Mouse (Mus musculus): ENCODE measurements at regions not wholly inside any gene's neighbourhood (a gene's known extent, or its start where the extent isn't known, plus 50 kb on each side); places are given as distances from the start of the nearest gene placed in this dataset.

- Histone ChIP-seq H3K4me3 (ENCODE audit: low read depth, low read length) (no peak overlapping the region), H3K27ac (ENCODE audit: insufficient read depth, low read length) (no peak overlapping the region), H3K27me3 (ENCODE audit: control insufficient read depth, insufficient read depth, low read length, poor library complexity, severe bottlenecking) (no peaks in the 10 kb centered on the region), H3K4me1 (ENCODE audit: control insufficient read depth, insufficient read depth, low read length) (no peaks in the 10 kb centered on the region), H3K9me3 (replicated peaks; ENCODE audit: control insufficient read depth, insufficient read depth, low read length, poor library complexity, severe bottlenecking) (no peaks in the 10 kb centered on the region), H3K36me3 (ENCODE audit: control insufficient read depth, insufficient read depth, low read length, poor library complexity, severe bottlenecking) (no peaks in the 10 kb centered on the region), H3K9ac (ENCODE audit: low read depth, poor library complexity, severe bottlenecking) (no peak overlapping the region)
- no peak for TF ChIP-seq POLR2A (IDR thresholded peaks at IDR 0.05; ENCODE audit: insufficient read depth, low read length)
- no peak for TF ChIP-seq EP300 (IDR thresholded peaks at IDR 0.05; ENCODE audit: insufficient read depth, low read depth, low read length)
- no peak for TF ChIP-seq CTCF (IDR thresholded peaks at IDR 0.05; ENCODE audit: low read depth, low read length)
These were observed 538.9 kb downstream of the Fat4 start for GRCm38 (mm10) chr3:39425643-39426016.

DNA sequence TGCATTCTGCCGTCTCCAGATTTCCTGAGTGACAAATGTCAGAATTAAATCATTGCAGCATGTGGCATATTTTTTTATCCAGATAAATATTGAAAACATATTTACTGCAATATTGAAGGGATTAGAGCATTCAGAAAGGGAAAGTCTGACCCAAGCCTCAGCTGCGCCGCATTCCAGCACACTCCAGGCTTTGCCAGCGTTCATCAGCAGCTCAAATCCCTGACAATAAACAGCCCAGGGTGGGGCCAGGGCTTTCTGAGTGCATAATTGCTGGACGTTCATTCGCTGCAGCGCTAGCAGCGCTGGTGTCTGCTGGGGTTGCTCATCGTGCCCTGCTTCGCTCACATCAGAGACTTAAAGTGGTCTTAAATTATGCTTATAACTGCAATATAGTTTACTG is 556.6 kb downstream of the Fat4 start:
- TF ChIP-seq EP300 (IDR thresholded peaks at IDR 0.05; ENCODE audit: insufficient read depth, low read depth, low read length): no peak
- TF ChIP-seq CTCF (IDR thresholded peaks at IDR 0.05; ENCODE audit: low read depth, low read length): no peak
- no peak for TF ChIP-seq POLR2A (IDR thresholded peaks at IDR 0.05; ENCODE audit: insufficient read depth, low read length)
- Histone ChIP-seq H3K36me3 (ENCODE audit: control insufficient read depth, insufficient read depth, low read length, poor library complexity, severe bottlenecking) (no peaks in the 10 kb centered on the region), H3K27me3 (ENCODE audit: control insufficient read depth, insufficient read depth, low read length, poor library complexity, severe bottlenecking) (no peaks in the 10 kb centered on the region), H3K9ac (ENCODE audit: low read depth, poor library complexity, severe bottlenecking) (no peak overlapping the region), H3K27ac (ENCODE audit: insufficient read depth, low read length) (no peak overlapping the region), H3K4me1 (ENCODE audit: control insufficient read depth, insufficient read depth, low read length) (no peaks in the 10 kb centered on the region), H3K4me3 (ENCODE audit: low read depth, low read length) (no peak overlapping the region), H3K9me3 (replicated peaks; ENCODE audit: control insufficient read depth, insufficient read depth, low read length, poor library complexity, severe bottlenecking) (peaks cover 17% of the 10 kb centered on the region; the same call in 1 of the 2 replicates)

- no peak for TF ChIP-seq CTCF (IDR thresholded peaks at IDR 0.05; ENCODE audit: low read depth, low read length)
- no peak for TF ChIP-seq EP300 (IDR thresholded peaks at IDR 0.05; ENCODE audit: insufficient read depth, low read depth, low read length)
- TF ChIP-seq POLR2A (IDR thresholded peaks at IDR 0.05; ENCODE audit: insufficient read depth, low read length): no peak
These were observed 568.9 kb downstream of the Fat4 start for GRCm38 (mm10) chr3:39455650-39456049.

DNA sequence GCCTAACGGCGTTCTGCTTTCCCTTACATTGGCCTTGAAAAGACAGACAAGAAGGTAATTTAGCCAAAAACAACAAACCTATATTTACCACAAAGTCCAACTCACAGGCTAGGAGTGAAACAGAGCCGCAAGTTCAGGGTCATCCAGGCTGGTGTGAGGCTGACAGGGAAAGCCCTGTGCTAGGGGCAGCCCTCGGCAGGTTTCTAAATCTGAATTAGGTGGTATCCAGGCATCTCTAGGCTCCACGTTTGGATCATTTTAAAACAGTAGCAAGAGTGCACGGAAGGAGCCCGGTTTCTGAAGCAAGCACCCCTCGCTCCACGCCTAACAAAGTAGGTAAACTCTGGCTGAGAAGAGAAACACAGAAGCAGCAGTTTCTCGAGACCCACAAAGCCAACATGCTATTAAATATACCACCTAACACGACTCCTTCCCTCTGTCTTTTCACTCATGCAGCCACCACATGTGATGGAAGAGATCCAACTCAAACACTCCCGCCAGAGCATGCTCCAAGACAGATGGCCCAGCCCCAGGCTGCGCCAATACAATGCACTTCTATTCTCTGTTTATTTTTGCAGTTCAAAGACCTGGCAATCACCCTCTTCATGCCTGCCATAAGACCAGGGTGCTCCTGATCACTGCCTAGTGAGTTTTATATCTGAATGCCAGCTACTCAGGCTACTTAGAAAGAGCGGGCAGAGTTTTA is 573.6 kb downstream of the Fat4 start:
- H3K4me1 ChIP-seq (ENCODE audit: control insufficient read depth, insufficient read depth, low read length): no peaks in the 10 kb centered on the region
- no peaks in the 10 kb centered on the region for H3K9me3 ChIP-seq (replicated peaks; ENCODE audit: control insufficient read depth, insufficient read depth, low read length, poor library complexity, severe bottlenecking)
- no peak overlapping the region for H3K4me3 ChIP-seq (ENCODE audit: low read depth, low read length)
- H3K9ac ChIP-seq (ENCODE audit: low read depth, poor library complexity, severe bottlenecking): no peak overlapping the region
- no peaks in the 10 kb centered on the region for H3K27me3 ChIP-seq (ENCODE audit: control insufficient read depth, insufficient read depth, low read length, poor library complexity, severe bottlenecking)
- no peak overlapping the region for H3K27ac ChIP-seq (ENCODE audit: insufficient read depth, low read length)
- no peak for TF ChIP-seq CTCF (IDR thresholded peaks at IDR 0.05; ENCODE audit: low read depth, low read length)
- no peak for TF ChIP-seq POLR2A (IDR thresholded peaks at IDR 0.05; ENCODE audit: insufficient read depth, low read length)
- TF ChIP-seq EP300 (IDR thresholded peaks at IDR 0.05; ENCODE audit: insufficient read depth, low read depth, low read length): no peak
- no peaks in the 10 kb centered on the region for H3K36me3 ChIP-seq (ENCODE audit: control insufficient read depth, insufficient read depth, low read length, poor library complexity, severe bottlenecking)

More at GRCm38 (mm10) chr3:39455650-39456049, 568.9 kb downstream of the Fat4 start:
- H3K9me3 ChIP-seq (replicated peaks; ENCODE audit: control insufficient read depth, insufficient read depth, low read length, poor library complexity, severe bottlenecking): no peaks in the 10 kb centered on the region
- H3K4me1 ChIP-seq (ENCODE audit: control insufficient read depth, insufficient read depth, low read length): no peaks in the 10 kb centered on the region
- no peaks in the 10 kb centered on the region for H3K27me3 ChIP-seq (ENCODE audit: control insufficient read depth, insufficient read depth, low read length, poor library complexity, severe bottlenecking)
- H3K9ac ChIP-seq (ENCODE audit: low read depth, poor library complexity, severe bottlenecking): no peak overlapping the region
- H3K36me3 ChIP-seq (ENCODE audit: control insufficient read depth, insufficient read depth, low read length, poor library complexity, severe bottlenecking): no peaks in the 10 kb centered on the region
- H3K4me3 ChIP-seq (ENCODE audit: low read depth, low read length): no peak overlapping the region
- no peak overlapping the region for H3K27ac ChIP-seq (ENCODE audit: insufficient read depth, low read length)

- Histone ChIP-seq H3K9ac (ENCODE audit: low read depth, poor library complexity, severe bottlenecking) (no peak overlapping the region), H3K4me1 (ENCODE audit: control insufficient read depth, insufficient read depth, low read length) (no peaks in the 10 kb centered on the region), H3K36me3 (ENCODE audit: control insufficient read depth, insufficient read depth, low read length, poor library complexity, severe bottlenecking) (no peaks in the 10 kb centered on the region), H3K9me3 (replicated peaks; ENCODE audit: control insufficient read depth, insufficient read depth, low read length, poor library complexity, severe bottlenecking) (no peaks in the 10 kb centered on the region), H3K27ac (ENCODE audit: insufficient read depth, low read length) (no peak overlapping the region), H3K27me3 (ENCODE audit: control insufficient read depth, insufficient read depth, low read length, poor library complexity, severe bottlenecking) (no peaks in the 10 kb centered on the region), H3K4me3 (ENCODE audit: low read depth, low read length) (no peak overlapping the region)
- no peak for TF ChIP-seq CTCF (IDR thresholded peaks at IDR 0.05; ENCODE audit: low read depth, low read length)
- TF ChIP-seq EP300 (IDR thresholded peaks at IDR 0.05; ENCODE audit: insufficient read depth, low read depth, low read length): no peak
- no peak for TF ChIP-seq POLR2A (IDR thresholded peaks at IDR 0.05; ENCODE audit: insufficient read depth, low read length)
These were observed 574.8 kb downstream of the Fat4 start for GRCm38 (mm10) chr3:39461561-39461960.

DNA sequence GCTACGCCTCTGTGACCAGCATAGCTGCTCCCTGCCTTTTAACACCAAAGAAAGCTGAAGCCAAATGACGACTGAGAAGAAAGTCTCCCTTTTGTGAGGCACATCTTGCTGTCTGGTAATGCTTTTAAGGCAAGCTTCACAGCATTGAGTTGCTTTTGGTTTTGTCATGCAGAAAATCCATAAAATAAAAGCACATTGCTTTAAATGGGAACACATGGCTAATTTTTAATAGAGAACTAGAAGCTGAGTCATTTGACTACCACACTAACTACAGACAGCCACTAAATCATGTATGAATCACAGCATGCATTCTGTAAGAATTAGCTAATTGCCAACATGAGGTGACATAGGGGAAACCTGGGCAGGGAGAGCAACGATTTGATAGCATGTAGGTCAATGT is 579.1 kb downstream of the Fat4 start:
- Histone ChIP-seq H3K9me3 (replicated peaks; ENCODE audit: control insufficient read depth, insufficient read depth, low read length, poor library complexity, severe bottlenecking) (0 out of 2 replicates have a peak, but pooled peaks cover 3% of the 10 kb centered on the region), H3K27me3 (ENCODE audit: control insufficient read depth, insufficient read depth, low read length, poor library complexity, severe bottlenecking) (no peaks in the 10 kb centered on the region), H3K4me1 (ENCODE audit: control insufficient read depth, insufficient read depth, low read length) (no peaks in the 10 kb centered on the region), H3K27ac (ENCODE audit: insufficient read depth, low read length) (no peak overlapping the region), H3K9ac (ENCODE audit: low read depth, poor library complexity, severe bottlenecking) (no peak overlapping the region), H3K36me3 (ENCODE audit: control insufficient read depth, insufficient read depth, low read length, poor library complexity, severe bottlenecking) (no peaks in the 10 kb centered on the region), H3K4me3 (ENCODE audit: low read depth, low read length) (no peak overlapping the region)
- no peak for TF ChIP-seq POLR2A (IDR thresholded peaks at IDR 0.05; ENCODE audit: insufficient read depth, low read length)
- no peak for TF ChIP-seq CTCF (IDR thresholded peaks at IDR 0.05; ENCODE audit: low read depth, low read length)
- TF ChIP-seq EP300 (IDR thresholded peaks at IDR 0.05; ENCODE audit: insufficient read depth, low read depth, low read length): no peak
